Mouse (Mus musculus): ENCODE measurements around the gene Ttc36. TPM values are rescaled to one million over a fixed set of nuclear protein-coding genes. Genes with fewer than 3 reads are reported as not detected.

Gene Ttc36
- 0.87 and 1.4 TPM in 2 replicates for polyA plus RNA-seq (2015; fragmentation: Nextera tagmentation; extraction: Ambion mirVana)

GRCm38 (mm10) chr9:44802808-44803450, at the start of gene Ttc36:
Gene Ttc36, minus strand, starts transcription at chr9:44803072.

GRCm38 (mm10) chr9:44799102-44799957, 3.5 kb downstream of the Ttc36 start, which contains the start of gene Tmem25:
Gene Tmem25, minus strand, starts transcription at chr9:44799307.

DNA sequence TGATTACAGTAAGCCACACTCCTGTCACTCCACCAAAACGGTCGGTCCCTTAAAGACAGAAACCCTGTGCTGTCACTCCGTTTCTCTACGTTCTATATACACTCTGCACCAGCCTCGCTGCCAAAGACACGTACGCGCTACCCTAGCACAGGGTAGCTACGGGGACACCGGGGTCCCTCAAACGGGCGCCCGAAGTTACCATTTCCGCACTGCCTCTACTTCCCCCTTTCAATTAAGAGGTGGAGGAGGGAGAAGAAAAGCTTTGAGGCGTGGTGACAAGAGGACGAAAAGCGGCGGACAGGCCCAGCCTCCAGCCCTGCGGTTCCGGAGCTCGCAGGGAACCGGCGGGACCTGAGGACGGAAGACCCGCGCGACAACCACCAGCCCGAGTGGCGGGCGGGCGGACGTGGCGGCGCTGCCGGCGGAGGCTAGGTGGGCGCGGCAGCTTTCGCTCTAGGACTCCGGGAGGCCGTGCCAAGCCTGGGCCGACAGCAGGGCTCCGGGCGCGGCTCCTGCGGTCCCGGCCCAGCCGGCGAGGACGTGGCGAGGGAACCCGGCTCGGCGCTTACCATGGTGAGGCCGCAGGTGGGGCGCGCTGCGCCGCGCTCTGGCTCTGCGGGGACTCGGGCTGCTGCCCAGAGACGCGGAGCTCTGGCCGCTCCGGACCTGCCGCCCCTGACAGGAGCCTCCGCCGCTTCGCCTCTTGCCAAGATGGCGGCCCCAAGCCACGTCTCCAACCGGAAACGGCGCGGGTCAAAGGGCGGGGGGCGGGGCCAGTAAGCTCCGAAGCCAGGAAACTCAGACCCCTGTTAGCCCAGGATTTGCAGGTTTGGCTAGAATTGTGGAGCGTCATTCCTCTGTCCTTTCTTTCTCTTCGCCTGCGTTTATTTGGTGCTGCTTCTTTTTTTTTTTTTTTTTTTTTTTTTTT, 35.5 kb downstream of the Ttc36 start, which contains the start of the genes Arcn1 and Ift46:
Arcn1 (minus strand) TSS at position 745 of the 928 bp plus-strand sequence.
Ift46 (plus strand) TSS at position 808 of the 928 bp plus-strand sequence.

Other genes starting within 250 kb of the Ttc36 start
- 0.12 and 0.13 TPM in 2 replicates for gene Cxcr5, start 241.2 kb downstream of the Ttc36 start, polyA plus RNA-seq (2015; fragmentation: Nextera tagmentation; extraction: Ambion mirVana)
- gene Ddx6, start 198.2 kb downstream of the Ttc36 start, polyA plus RNA-seq (2015; fragmentation: Nextera tagmentation; extraction: Ambion mirVana): 8.9 and 9.1 TPM in 2 replicates
- gene Treh, start 129.8 kb downstream of the Ttc36 start, polyA plus RNA-seq (2015; fragmentation: Nextera tagmentation; extraction: Ambion mirVana): not detected in 2 replicates
- gene Phldb1, start 67.9 kb downstream of the Ttc36 start, polyA plus RNA-seq (2015; fragmentation: Nextera tagmentation; extraction: Ambion mirVana): 22.9 and 26.2 TPM in 2 replicates
- 78.8 and 86.3 TPM in 2 replicates for gene Arcn1, start 35.2 kb downstream of the Ttc36 start, polyA plus RNA-seq (2015; fragmentation: Nextera tagmentation; extraction: Ambion mirVana)
- gene Ift46, start 35.2 kb downstream of the Ttc36 start, polyA plus RNA-seq (2015; fragmentation: Nextera tagmentation; extraction: Ambion mirVana): 53.7 and 58.3 TPM in 2 replicates
- 4.1 and 4.5 TPM in 2 replicates for gene Tmem25, start 3.8 kb downstream of the Ttc36 start, polyA plus RNA-seq (2015; fragmentation: Nextera tagmentation; extraction: Ambion mirVana)
- 3.4 and 5.7 TPM in 2 replicates for gene Kmt2a, start 78.2 kb upstream of the Ttc36 start, polyA plus RNA-seq (2015; fragmentation: Nextera tagmentation; extraction: Ambion mirVana)
- gene Atp5l, start 117.7 kb upstream of the Ttc36 start, polyA plus RNA-seq (2015; fragmentation: Nextera tagmentation; extraction: Ambion mirVana): 1,346 and 1,682 TPM in 2 replicates
- 13.6 and 15.2 TPM in 2 replicates for gene Ube4a, start 162.5 kb upstream of the Ttc36 start, polyA plus RNA-seq (2015; fragmentation: Nextera tagmentation; extraction: Ambion mirVana)
- gene Cd3g, start 177.4 kb upstream of the Ttc36 start, polyA plus RNA-seq (2015; fragmentation: Nextera tagmentation; extraction: Ambion mirVana): 0.19 TPM in 1 of 2 replicates, not detected in the other
- gene Cd3d, start 178.7 kb upstream of the Ttc36 start, polyA plus RNA-seq (2015; fragmentation: Nextera tagmentation; extraction: Ambion mirVana): not detected in 2 replicates
- 4.3 TPM in 2 replicates for gene Cd3e, start 206.6 kb upstream of the Ttc36 start, polyA plus RNA-seq (2015; fragmentation: Nextera tagmentation; extraction: Ambion mirVana)
- 0.85 TPM in 1 of 2 replicates, not detected in the other for gene Mpzl2, start 236.7 kb upstream of the Ttc36 start, polyA plus RNA-seq (2015; fragmentation: Nextera tagmentation; extraction: Ambion mirVana)

Data from skeletal muscle tissue, postnatal 0 days (tissue).